Mouse (Mus musculus) thymus, adult 2 months (tissue): ENCODE measurements around the gene Lima1.

Experiments
- CTCF ChIP-seq: fragments of 200-500 bp; IDR thresholded peaks from 2 replicates; pipeline ENCODE4 v1.5.1; 2012; ENCODE audit warnings: mild to moderate bottlenecking, control low read depth, low read length, moderate library complexity, borderline replicate concordance; ENCODE audit not compliant: control insufficient read depth, poor library complexity, insufficient read depth; ENCODE audit errors: extremely low read depth
- POLR2A ChIP-seq: fragments of 200-500 bp; IDR thresholded peaks from 2 replicates; pipeline ENCODE4 v1.6.1; 2012; ENCODE audit warnings: mild to moderate bottlenecking, low read length, control low read depth, moderate library complexity; ENCODE audit not compliant: control insufficient read depth, poor library complexity, insufficient read depth; ENCODE audit errors: extremely low read depth

- TF ChIP-seq POLR2A (no peak), CTCF (no peak)
Observed at GRCm38 (mm10) chr15:99740229-99740628, 135.0 kb downstream of the Lima1 start.
